Mouse (Mus musculus) kidney, embryonic 14.5 days (tissue): ENCODE measurements around the gene Emx2. TPM values are rescaled to one million over a fixed set of nuclear protein-coding genes. Genes with fewer than 3 reads are reported as not detected.

ENCODE experiments used
- ATAC-seq: fragments of 200-750 bp; cut with Nextera tagmentation; 2 replicates; pipeline ENCODE4 v1.8.0; 2017; ENCODE audit warnings: moderate number of reproducible peaks, mild to moderate bottlenecking, moderate TSS enrichment, moderate library complexity; ENCODE audit not compliant: low FRiP score, low TSS enrichment
- H3K27ac ChIP-seq: fragments of 300-500 bp; sonication (generic); 2 replicates; pipeline ENCODE4 v1.5.1; 2014; ENCODE audit warnings: low read depth, mild to moderate bottlenecking, low read length, moderate library complexity, mixed read lengths
- H3K27me3 ChIP-seq: fragments of 300-500 bp; sonication (generic); 2 replicates; pipeline ENCODE4 v1.6.1; 2014; ENCODE audit warnings: mild to moderate bottlenecking, low read length; ENCODE audit not compliant: control insufficient read depth, insufficient read depth
- H3K36me3 ChIP-seq: fragments of 300-500 bp; sonication (generic); 2 replicates; pipeline ENCODE4 v1.6.1; 2014; ENCODE audit warnings: low read length, mixed read lengths; ENCODE audit not compliant: control insufficient read depth, insufficient read depth
- H3K4me1 ChIP-seq: fragments of 300-500 bp; sonication (generic); 2 replicates; pipeline ENCODE4 v1.6.1; 2014; ENCODE audit warnings: low read length, mixed read lengths; ENCODE audit not compliant: control insufficient read depth, insufficient read depth
- H3K4me2 ChIP-seq: fragments of 300-500 bp; sonication (generic); replicated peaks from 2 replicates; pipeline ENCODE4 v1.6.1; 2014; ENCODE audit warnings: low read depth, mild to moderate bottlenecking, low read length
- H3K4me3 ChIP-seq: fragments of 300-500 bp; sonication (generic); 2 replicates; pipeline ENCODE4 v1.5.1; 2014; ENCODE audit warnings: mild to moderate bottlenecking, low read length
- H3K9ac ChIP-seq: fragments of 300-500 bp; sonication (generic); 2 replicates; pipeline ENCODE4 v1.6.1; 2014; ENCODE audit warnings: low read depth, mild to moderate bottlenecking, low read length, moderate library complexity
- H3K9me3 ChIP-seq: fragments of 300-500 bp; sonication (generic); 2 replicates; pipeline ENCODE4 v1.6.1; 2016; ENCODE audit warnings: low read length; ENCODE audit not compliant: control insufficient read depth
- WGBS: fragments of 180-500 bp; shearing (Covaris S2); extraction: QIAGEN DNeasy Blood & Tissue Kit; methylation state at CpG from one replicate; pipeline ENCODE4 v1.1.7; 2014; 5-methylcytosine and 5-hydroxymethylcytosine counted together
- polyA plus RNA-seq: library from polyadenylated mRNA; unstranded; fragments of >200 nt; fragmentation: Nextera tagmentation; extraction: Ambion mirVana; gene quantifications from 2 replicates; pipeline ENCODE4 v1.2.1, GENCODE M21; 2014

Emx2 gene
- polyA plus RNA-seq, 1 experiment from 2014 or later = 40.5 TPM

GRCm38 (mm10) chr19:59459811-59460241 lies 1.7 kb downstream of the Emx2 start:
- peak overlapping the region; percentile 50; the same call in 1 of the 2 replicates for H3K4me2 ChIP-seq
- no peaks in the 10 kb centered on the region for H3K4me1 ChIP-seq
- H3K27ac ChIP-seq = peak overlapping the region; percentile 98
- no peak for ATAC-seq
- no peaks in the 10 kb centered on the region for H3K36me3 ChIP-seq
- H3K9ac ChIP-seq = peak overlapping the region; percentile 67
- peaks cover 78% of the 10 kb centered on the region for H3K27me3 ChIP-seq
- no peaks in the 10 kb centered on the region for H3K9me3 ChIP-seq
- H3K4me3 ChIP-seq = peak overlapping the region; percentile 46
- WGBS = under 1% methylated on average over 19 of the region's 19 CpGs

GRCm38 (mm10) chr19:59460328-59461115 lies 2.4 kb downstream of the Emx2 start:
- Histone ChIP-seq H3K9ac (peak overlapping the region; percentile 67), H3K27ac (peak overlapping the region; percentile 98)

GRCm38 (mm10) chr19:59461481-59462421 lies 3.6 kb downstream of the Emx2 start:
- Histone ChIP-seq H3K4me3 (peak overlapping the region; percentile 46), H3K9ac (peak overlapping the region; percentile 67), H3K9me3 (no peaks in the 10 kb centered on the region), H3K4me2 (peak overlapping the region; percentile 47), H3K36me3 (no peaks in the 10 kb centered on the region), H3K4me1 (no peaks in the 10 kb centered on the region), H3K27me3 (peaks cover 76% of the 10 kb centered on the region), H3K27ac (peak overlapping the region; percentile 98)
- WGBS = 3% methylated on average over 36 of the region's 36 CpGs
- no peak for ATAC-seq

More at GRCm38 (mm10) chr19:59460328-59461115, 2.4 kb downstream of the Emx2 start:
- Histone ChIP-seq H3K4me2 (no peak overlapping the region), H3K4me1 (no peaks in the 10 kb centered on the region), H3K9me3 (no peaks in the 10 kb centered on the region), H3K4me3 (peak overlapping the region; percentile 46), H3K36me3 (no peaks in the 10 kb centered on the region), H3K27me3 (peaks cover 77% of the 10 kb centered on the region)
- no peak for ATAC-seq
- WGBS = under 1% methylated on average over 34 of the region's 34 CpGs

- H3K4me3 ChIP-seq = peak overlapping the region; percentile 46
- H3K36me3 ChIP-seq = no peaks in the 10 kb centered on the region
- peak overlapping the region; percentile 98 for H3K27ac ChIP-seq
- WGBS = 4% methylated on average over 19 of the region's 19 CpGs
- ATAC-seq = no peak
- no peaks in the 10 kb centered on the region for H3K4me1 ChIP-seq
- H3K9ac ChIP-seq = peak overlapping the region; percentile 67
- H3K9me3 ChIP-seq = no peaks in the 10 kb centered on the region
- peaks cover 77% of the 10 kb centered on the region for H3K27me3 ChIP-seq
- H3K4me2 ChIP-seq = peak overlapping the region; percentile 47
Observed at GRCm38 (mm10) chr19:59462459-59463292, 4.5 kb downstream of the Emx2 start.

- H3K9me3 ChIP-seq = no peaks in the 10 kb centered on the region
- no peaks in the 10 kb centered on the region for H3K36me3 ChIP-seq
- WGBS = 2% methylated on average over 19 of the region's 19 CpGs
- no peak for ATAC-seq
- H3K4me1 ChIP-seq = no peaks in the 10 kb centered on the region
- peak overlapping the region; percentile 67 for H3K9ac ChIP-seq
- peak overlapping the region; percentile 46 for H3K4me3 ChIP-seq
- H3K27me3 ChIP-seq = peaks cover 80% of the 10 kb centered on the region
- peak overlapping the region; percentile 47 for H3K4me2 ChIP-seq
- H3K27ac ChIP-seq = peak overlapping the region; percentile 98; the same call in 1 of the 2 replicates
Observed at GRCm38 (mm10) chr19:59463842-59464443, 5.8 kb downstream of the Emx2 start.

GRCm38 (mm10) chr19:59465281-59465680 lies 7.1 kb downstream of the Emx2 start:
- H3K9ac ChIP-seq = 0 out of 2 replicates have a peak overlapping the region, but pooled peaks have one; percentile 5
- H3K4me2 ChIP-seq = peak overlapping the region; percentile 47
- WGBS = 7% methylated on average over 2 of the region's 2 CpGs
- H3K36me3 ChIP-seq = no peaks in the 10 kb centered on the region
- H3K9me3 ChIP-seq = no peaks in the 10 kb centered on the region
- H3K4me3 ChIP-seq = peak overlapping the region; percentile 0; the same call in 1 of the 2 replicates
- peak overlapping the region; percentile 11; the same call in 1 of the 2 replicates for H3K27ac ChIP-seq
- peaks cover 85% of the 10 kb centered on the region for H3K27me3 ChIP-seq
- peaks cover 9% of the 10 kb centered on the region; the same call in 1 of the 2 replicates for H3K4me1 ChIP-seq
- ATAC-seq = no peak

GRCm38 (mm10) chr19:59465751-59466410 lies 7.7 kb downstream of the Emx2 start:
- Histone ChIP-seq H3K27me3 (peaks cover 91% of the 10 kb centered on the region), H3K9me3 (no peaks in the 10 kb centered on the region), H3K4me1 (peaks cover 12% of the 10 kb centered on the region), H3K36me3 (no peaks in the 10 kb centered on the region), H3K4me2 (peak overlapping the region; percentile 47), H3K9ac (peak overlapping the region; percentile 5; the same call in 1 of the 2 replicates), H3K27ac (peak overlapping the region; percentile 11; the same call in 1 of the 2 replicates), H3K4me3 (peak overlapping the region; percentile 0)
- no peak for ATAC-seq
- 2% methylated on average over 10 of the region's 10 CpGs for whole genome bisulfite sequencing
